Mouse (Mus musculus): ENCODE measurements around the gene Nphp4. TPM values are rescaled to one million over a fixed set of nuclear protein-coding genes. Genes with fewer than 3 reads are reported as not detected.

The Nphp4 gene
- 1 to 10 TPM in 1 of 2 experiments, under 1 TPM in 1; 0.89 to 1.2 TPM for total RNA-seq (2021)

GRCm38 (mm10) chr4:152476427-152477023 is at the start of gene Nphp4:
Gene Nphp4, plus strand, starts transcription at chr4:152476706.
- DNase-seq (ENCODE audit: low spot score): no peak
- intact Hi-C loops (cut with DNase I): no loop called here

- DNase-seq (ENCODE audit: low spot score): no peak
- intact Hi-C loops (cut with DNase I): no loop called here
Measured at GRCm38 (mm10) chr4:152428259-152428658, 48.2 kb upstream of the Nphp4 start.

GRCm38 (mm10) chr4:152432308-152432707 is 44.2 kb upstream of the Nphp4 start:
- DNase-seq (ENCODE audit: low spot score): no peak

GRCm38 (mm10) chr4:152434836-152435235 is 41.7 kb upstream of the Nphp4 start:
- intact Hi-C loops (cut with DNase I): loop anchor here (2.0 to 5.0 kb wide), 3 partner anchors 102 to 278 kb away; partner anchors contain the start of gene Hes2
- DNase-seq (ENCODE audit: low spot score): peak; percentile 60

More at GRCm38 (mm10) chr4:152432308-152432707, 44.2 kb upstream of the Nphp4 start:
- intact Hi-C loops (cut with DNase I): no loop called here

GRCm38 (mm10) chr4:152435255-152435654 is 41.3 kb upstream of the Nphp4 start:
- intact Hi-C loops (cut with DNase I): loop anchor here (2.0 to 5.0 kb wide), 3 partner anchors 102 to 278 kb away; partner anchors contain the start of gene Hes2
- no peak for DNase-seq (ENCODE audit: low spot score)

- intact Hi-C loops (cut with DNase I): no loop called here
- DNase-seq (ENCODE audit: low spot score): no peak
Measured at GRCm38 (mm10) chr4:152440882-152441281, 35.6 kb upstream of the Nphp4 start.

- intact Hi-C loops (cut with DNase I): no loop called here
- no peak for DNase-seq (ENCODE audit: low spot score)
Measured at GRCm38 (mm10) chr4:152441536-152441935, 35.0 kb upstream of the Nphp4 start.

GRCm38 (mm10) chr4:152446178-152446577 is 30.3 kb upstream of the Nphp4 start:
- DNase-seq (ENCODE audit: low spot score): no peak
- intact Hi-C loops (cut with DNase I): no loop called here

GRCm38 (mm10) chr4:152447731-152448665 is 28.5 kb upstream of the Nphp4 start:
- DNase-seq (ENCODE audit: low spot score): no peak
- intact Hi-C loops (cut with DNase I): no loop called here

GRCm38 (mm10) chr4:152448666-152449018 is 27.9 kb upstream of the Nphp4 start:
- intact Hi-C loops (cut with DNase I): no loop called here
- no peak for DNase-seq (ENCODE audit: low spot score)

GRCm38 (mm10) chr4:152451371-152451770 is 25.1 kb upstream of the Nphp4 start:
- intact Hi-C loops (cut with DNase I): no loop called here
- no peak for DNase-seq (ENCODE audit: low spot score)

GRCm38 (mm10) chr4:152453079-152453478 is 23.4 kb upstream of the Nphp4 start:
- DNase-seq (ENCODE audit: low spot score): no peak
- intact Hi-C loops (cut with DNase I): no loop called here

- intact Hi-C loops (cut with DNase I): no loop called here
- no peak for DNase-seq (ENCODE audit: low spot score)
Measured at GRCm38 (mm10) chr4:152454153-152454552, 22.4 kb upstream of the Nphp4 start.

GRCm38 (mm10) chr4:152456609-152457008 is 19.9 kb upstream of the Nphp4 start:
- DNase-seq (ENCODE audit: low spot score): no peak
- intact Hi-C loops (cut with DNase I): no loop called here

- DNase-seq (ENCODE audit: low spot score): no peak
- intact Hi-C loops (cut with DNase I): no loop called here
Measured at GRCm38 (mm10) chr4:152457673-152458072, 18.8 kb upstream of the Nphp4 start.

- DNase-seq (ENCODE audit: low spot score): no peak
- intact Hi-C loops (cut with DNase I): no loop called here
Measured at GRCm38 (mm10) chr4:152462516-152462915, 14.0 kb upstream of the Nphp4 start.

GRCm38 (mm10) chr4:152463147-152463546 is 13.4 kb upstream of the Nphp4 start:
- intact Hi-C loops (cut with DNase I): no loop called here
- peak; percentile 26 for DNase-seq (ENCODE audit: low spot score)

- intact Hi-C loops (cut with DNase I): no loop called here
- no peak for DNase-seq (ENCODE audit: low spot score)
Measured at GRCm38 (mm10) chr4:152465116-152465515, 11.4 kb upstream of the Nphp4 start.

- intact Hi-C loops (cut with DNase I): no loop called here
Measured at GRCm38 (mm10) chr4:152466601-152467000, 9.9 kb upstream of the Nphp4 start.

GRCm38 (mm10) chr4:152467951-152468350 is 8.6 kb upstream of the Nphp4 start:
- intact Hi-C loops (cut with DNase I): no loop called here
- no peak for DNase-seq (ENCODE audit: low spot score)

More at GRCm38 (mm10) chr4:152466601-152467000, 9.9 kb upstream of the Nphp4 start:
- no peak for DNase-seq (ENCODE audit: low spot score)

- DNase-seq (ENCODE audit: low spot score): no peak
- intact Hi-C loops (cut with DNase I): no loop called here
Measured at GRCm38 (mm10) chr4:152475941-152476340, 565 bp upstream of the Nphp4 start.

All from heart, postnatal 25 days (tissue).